Mouse (Mus musculus) midbrain, embryonic 16.5 days (tissue): ENCODE measurements around the gene Psmg4. TPM values are rescaled to one million over a fixed set of nuclear protein-coding genes. Genes with fewer than 3 reads are reported as not detected.

ENCODE experiments used
- ATAC-seq: fragments of 200-750 bp; cut with Nextera tagmentation; 2 replicates; pipeline ENCODE4 v1.8.0; 2017; ENCODE audit warnings: moderate TSS enrichment
- H3K27ac ChIP-seq: fragments of 300-500 bp; sonication (generic); 2 replicates; pipeline ENCODE4 v1.5.1; 2014; ENCODE audit warnings: mild to moderate bottlenecking, low read length, mixed read lengths
- H3K27me3 ChIP-seq: fragments of 300-500 bp; sonication (generic); 2 replicates; pipeline ENCODE4 v1.6.1; 2014; ENCODE audit warnings: low read depth, low read length, mixed read lengths; ENCODE audit not compliant: control insufficient read depth, insufficient read depth
- H3K36me3 ChIP-seq: fragments of 300-500 bp; sonication (generic); 2 replicates; pipeline ENCODE4 v1.6.1; 2014; ENCODE audit warnings: mild to moderate bottlenecking, low read length, moderate library complexity, mixed read lengths; ENCODE audit not compliant: control insufficient read depth, insufficient read depth
- H3K4me1 ChIP-seq: fragments of 300-500 bp; sonication (generic); 2 replicates; pipeline ENCODE4 v1.6.1; 2014; ENCODE audit warnings: mild to moderate bottlenecking, low read length, mixed read lengths; ENCODE audit not compliant: control insufficient read depth, insufficient read depth
- H3K4me2 ChIP-seq: fragments of 300-500 bp; sonication (generic); 2 replicates; pipeline ENCODE4 v1.6.1; 2014; ENCODE audit warnings: mild to moderate bottlenecking, low read length, mixed read lengths
- H3K4me3 ChIP-seq: fragments of 300-500 bp; sonication (generic); 2 replicates; pipeline ENCODE4 v1.5.1; 2014; ENCODE audit warnings: low read depth, mild to moderate bottlenecking, low read length, moderate library complexity, mixed read lengths
- H3K9ac ChIP-seq: fragments of 300-500 bp; sonication (generic); 2 replicates; pipeline ENCODE4 v1.6.1; 2014; ENCODE audit warnings: low read depth, low read length, mixed read lengths
- H3K9me3 ChIP-seq: fragments of 300-500 bp; sonication (generic); replicated peaks from 2 replicates; pipeline ENCODE4 v1.6.1; 2014; ENCODE audit warnings: mild to moderate bottlenecking, low read length, mixed read lengths; ENCODE audit not compliant: control insufficient read depth, poor library complexity, severe bottlenecking
- WGBS: fragments of 180-500 bp; shearing (Covaris S2); extraction: QIAGEN DNeasy Blood & Tissue Kit; methylation state at CpG from one replicate; pipeline ENCODE4 v1.1.7; 2014; 5-methylcytosine and 5-hydroxymethylcytosine counted together
- polyA plus RNA-seq: library from polyadenylated mRNA; unstranded; fragments of >200 nt; fragmentation: Nextera tagmentation; extraction: Ambion mirVana; gene quantifications from 2 replicates; pipeline ENCODE4 v1.2.1, GENCODE M21; 2015

The Psmg4 gene
- polyA plus RNA-seq, 1 experiment from 2014 or later: 71.6 TPM

- no peaks in the 10 kb centered on the region for H3K36me3 ChIP-seq
- 100% methylated on average over 1 of the region's 1 CpGs for WGBS
These were observed 2.8 kb upstream of the Psmg4 start for GRCm38 (mm10) chr13:34159926-34160325.

DNA sequence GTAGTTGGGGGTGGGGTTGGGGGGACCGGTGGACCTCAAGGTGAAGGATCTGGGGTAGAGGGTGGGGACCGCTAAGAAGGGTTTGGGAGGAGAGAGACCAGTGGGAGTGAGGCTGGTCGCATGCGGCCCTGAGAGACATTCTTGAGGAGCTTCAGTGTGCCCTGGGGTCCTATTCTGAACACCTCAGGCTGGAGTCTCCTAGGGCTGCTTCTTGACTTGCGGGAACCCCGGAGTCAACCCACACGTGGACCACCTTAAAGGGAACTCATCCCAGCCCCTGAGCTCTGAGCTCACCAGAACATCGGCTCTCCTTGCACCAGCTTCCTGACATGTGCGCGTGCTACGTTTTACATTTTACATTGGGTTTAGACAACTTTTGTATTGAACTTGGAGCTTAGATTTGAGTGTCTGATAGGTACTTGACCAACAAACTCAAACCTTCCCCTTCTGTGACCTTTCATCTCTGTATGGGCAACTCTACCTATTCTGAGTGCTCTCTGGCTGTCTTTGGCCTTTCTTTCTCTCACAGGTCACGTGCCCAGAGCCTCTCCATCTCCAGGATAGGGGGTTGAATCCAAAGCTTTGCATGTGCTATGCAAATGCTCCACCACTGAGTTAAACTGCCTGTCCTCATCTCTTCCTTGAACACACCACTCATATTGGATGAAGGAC lies 676 bp downstream of the Psmg4 start:
- peak; percentile 84 for ATAC-seq
- Histone ChIP-seq H3K27me3 (no peaks in the 10 kb centered on the region), H3K27ac (peak overlapping the region; percentile 93), H3K9me3 (no peaks in the 10 kb centered on the region), H3K36me3 (peaks cover 3% of the 10 kb centered on the region; the same call in 1 of the 2 replicates), H3K4me1 (peaks cover 16% of the 10 kb centered on the region), H3K4me3 (peak overlapping the region; percentile 80), H3K9ac (peak overlapping the region; percentile 77), H3K4me2 (peak overlapping the region; percentile 87)
- 38% methylated on average over 12 of the region's 12 CpGs for WGBS

More at GRCm38 (mm10) chr13:34159926-34160325, 2.8 kb upstream of the Psmg4 start:
- H3K9me3 ChIP-seq: no peaks in the 10 kb centered on the region
- H3K4me1 ChIP-seq: peaks cover 16% of the 10 kb centered on the region
- no peak overlapping the region for H3K9ac ChIP-seq
- ATAC-seq: no peak
- H3K4me2 ChIP-seq: no peak overlapping the region
- H3K27me3 ChIP-seq: no peaks in the 10 kb centered on the region
- H3K4me3 ChIP-seq: no peak overlapping the region
- H3K27ac ChIP-seq: no peak overlapping the region

- H3K27ac ChIP-seq: no peak overlapping the region
- no peaks in the 10 kb centered on the region for H3K4me1 ChIP-seq
- no peaks in the 10 kb centered on the region for H3K36me3 ChIP-seq
- H3K9me3 ChIP-seq: no peaks in the 10 kb centered on the region
- 96% methylated on average over 6 of the region's 6 CpGs for WGBS
- no peak overlapping the region for H3K4me2 ChIP-seq
- no peaks in the 10 kb centered on the region for H3K27me3 ChIP-seq
- no peak overlapping the region for H3K9ac ChIP-seq
- no peak for ATAC-seq
- no peak overlapping the region for H3K4me3 ChIP-seq
These were observed 11.3 kb downstream of the Psmg4 start for GRCm38 (mm10) chr13:34174025-34174424.

DNA sequence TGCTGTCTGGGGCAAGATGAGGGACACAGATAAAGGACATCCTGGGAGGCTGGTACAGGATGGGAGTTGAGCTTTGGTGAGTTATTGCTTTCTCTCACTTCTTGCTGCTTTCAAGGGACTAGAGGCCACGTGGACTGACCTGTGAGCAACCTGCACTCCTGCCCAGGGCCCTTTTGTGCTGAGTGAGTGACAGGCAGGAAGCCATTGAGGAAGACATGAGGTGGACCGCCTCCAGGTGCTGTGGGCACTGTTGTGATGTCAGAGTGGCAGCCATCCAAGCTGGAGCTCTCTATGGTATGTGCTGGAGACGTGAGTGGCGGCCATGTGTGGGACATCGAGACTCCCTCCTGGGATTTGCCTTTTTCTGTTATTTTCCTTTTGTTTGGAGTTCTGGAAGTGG lies 18.9 kb downstream of the Psmg4 start:
- peaks cover 11% of the 10 kb centered on the region for H3K36me3 ChIP-seq
- no peak for ATAC-seq
- 84% methylated on average over 5 of the region's 5 CpGs for WGBS

DNA sequence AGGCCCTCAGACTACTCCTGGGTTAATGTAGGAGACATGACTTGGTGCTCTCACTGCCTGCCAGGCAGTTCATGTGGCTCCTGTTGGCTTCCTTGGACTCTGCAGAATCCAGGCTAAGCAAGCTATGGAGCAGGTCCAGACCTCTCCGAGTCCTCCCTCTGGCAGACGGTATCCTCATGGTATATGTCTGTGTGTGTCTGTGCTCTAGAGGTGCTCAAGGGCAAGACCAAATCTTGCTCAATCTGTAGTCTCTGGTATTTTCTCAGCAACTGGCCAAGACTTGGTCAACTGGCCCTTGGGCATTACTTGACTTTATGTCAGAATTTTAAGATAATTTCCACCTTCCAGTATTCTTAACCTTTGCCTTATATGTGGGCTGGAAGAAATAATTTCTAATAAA lies 22.6 kb downstream of the Psmg4 start:
- Histone ChIP-seq H3K4me2 (no peak overlapping the region), H3K4me1 (no peaks in the 10 kb centered on the region), H3K27me3 (no peaks in the 10 kb centered on the region), H3K4me3 (no peak overlapping the region), H3K9ac (no peak overlapping the region), H3K36me3 (peaks cover 11% of the 10 kb centered on the region), H3K9me3 (no peaks in the 10 kb centered on the region), H3K27ac (no peak overlapping the region)
- ATAC-seq: no peak
- 85% methylated on average over 2 of the region's 2 CpGs for WGBS

More for the DNA sequence above, 18.9 kb downstream of the Psmg4 start:
- H3K4me1 ChIP-seq: no peaks in the 10 kb centered on the region
- H3K9me3 ChIP-seq: no peaks in the 10 kb centered on the region
- no peak overlapping the region for H3K4me3 ChIP-seq
- H3K27me3 ChIP-seq: no peaks in the 10 kb centered on the region
- no peak overlapping the region for H3K27ac ChIP-seq
- no peak overlapping the region for H3K4me2 ChIP-seq
- no peak overlapping the region for H3K9ac ChIP-seq

- ATAC-seq: peak; percentile 87
- Histone ChIP-seq H3K4me1 (no peaks in the 10 kb centered on the region), H3K36me3 (no peaks in the 10 kb centered on the region; the same call in 1 of the 2 replicates), H3K4me2 (no peak overlapping the region), H3K9me3 (no peaks in the 10 kb centered on the region), H3K9ac (no peak overlapping the region), H3K27ac (no peak overlapping the region), H3K4me3 (no peak overlapping the region), H3K27me3 (no peaks in the 10 kb centered on the region)
- WGBS: 10% methylated on average over 5 of the region's 5 CpGs
These were observed 24.8 kb downstream of the Psmg4 start for GRCm38 (mm10) chr13:34187571-34187970.

DNA sequence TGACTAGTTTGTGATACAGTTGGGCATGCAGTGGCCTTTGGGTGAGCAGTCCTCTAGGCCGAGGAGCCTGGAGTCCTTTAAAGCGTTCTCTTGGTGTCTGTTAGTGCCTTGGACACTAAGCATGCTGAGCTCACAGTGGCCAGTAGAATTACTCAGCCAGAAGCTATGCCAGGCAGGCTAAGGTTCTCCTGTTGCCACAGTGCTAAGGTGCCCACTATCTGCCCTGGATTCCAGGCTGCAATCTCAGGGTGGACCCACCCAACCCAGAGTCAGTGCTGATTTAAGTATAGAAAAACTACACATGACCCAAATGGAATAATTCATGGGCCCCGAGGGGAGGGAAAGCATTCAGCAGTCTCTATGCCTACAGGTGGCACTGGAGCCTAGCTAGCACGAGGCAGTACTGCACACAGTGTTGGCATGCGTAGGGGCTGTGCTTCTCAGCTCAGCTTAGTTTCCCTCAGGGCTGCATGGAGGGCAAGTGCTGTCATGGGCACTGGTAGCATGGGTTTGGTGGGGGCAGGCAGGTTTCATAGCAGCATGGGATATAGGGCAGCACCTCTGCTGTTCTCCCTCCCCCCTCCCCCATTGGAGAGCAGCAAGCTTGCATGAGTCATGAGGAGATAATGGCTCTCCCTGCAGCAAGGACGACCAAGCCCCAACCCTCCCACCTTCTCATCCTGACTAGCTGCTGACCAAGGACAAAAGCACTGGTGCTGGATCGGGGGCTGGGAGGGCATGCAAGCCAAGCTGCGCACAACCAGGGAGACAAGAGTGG lies 29.8 kb downstream of the Psmg4 start:
- ATAC-seq: peak; percentile 80
- Histone ChIP-seq H3K27me3 (no peaks in the 10 kb centered on the region), H3K9ac (no peak overlapping the region), H3K4me3 (no peak overlapping the region), H3K4me2 (no peak overlapping the region), H3K36me3 (peaks cover 17% of the 10 kb centered on the region), H3K9me3 (no peaks in the 10 kb centered on the region), H3K27ac (no peak overlapping the region), H3K4me1 (peaks cover 5% of the 10 kb centered on the region; the same call in 1 of the 2 replicates)
- WGBS: 50% methylated on average over 8 of the region's 8 CpGs

GRCm38 (mm10) chr13:34193384-34193783 lies 30.6 kb downstream of the Psmg4 start:
- 33% methylated on average over 8 of the region's 8 CpGs for WGBS
- Histone ChIP-seq H3K4me3 (no peak overlapping the region), H3K9me3 (no peaks in the 10 kb centered on the region), H3K4me2 (no peak overlapping the region), H3K27me3 (no peaks in the 10 kb centered on the region), H3K36me3 (peaks cover 17% of the 10 kb centered on the region), H3K27ac (peak overlapping the region; percentile 13), H3K9ac (no peak overlapping the region), H3K4me1 (peaks cover 5% of the 10 kb centered on the region; the same call in 1 of the 2 replicates)
- peak; percentile 18; the same call in 1 of the 2 replicates for ATAC-seq

DNA sequence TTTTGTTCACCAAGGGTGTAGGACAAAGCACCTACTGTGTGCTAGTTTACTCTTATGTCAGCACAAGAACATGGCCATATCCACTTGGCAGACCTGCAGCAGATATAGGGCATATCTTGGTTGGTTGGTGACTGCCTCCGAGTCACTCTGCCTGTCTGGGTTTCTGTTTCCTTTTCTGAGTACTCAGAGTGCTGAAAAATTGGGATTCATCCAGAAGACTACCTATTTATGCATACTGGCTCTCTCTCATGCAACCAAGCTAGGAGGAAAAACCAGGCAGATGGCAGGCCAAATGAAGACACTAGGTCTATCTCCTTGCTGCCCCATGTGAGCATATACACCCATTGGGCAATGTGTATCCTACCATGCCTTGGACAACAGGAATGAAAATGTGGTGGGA lies 32.9 kb downstream of the Psmg4 start:
- peaks cover 17% of the 10 kb centered on the region for H3K36me3 ChIP-seq
- peaks cover 5% of the 10 kb centered on the region; the same call in 1 of the 2 replicates for H3K4me1 ChIP-seq
- H3K4me2 ChIP-seq: no peak overlapping the region
- WGBS: 100% methylated on average over 1 of the region's 1 CpGs
- no peak overlapping the region for H3K27ac ChIP-seq
- H3K9ac ChIP-seq: no peak overlapping the region
- ATAC-seq: no peak
- H3K27me3 ChIP-seq: no peaks in the 10 kb centered on the region
- H3K9me3 ChIP-seq: no peaks in the 10 kb centered on the region
- no peak overlapping the region for H3K4me3 ChIP-seq
